Comparison of ENCODE assay signal across 36 mouse cellular contexts in the genomic region with DNA sequence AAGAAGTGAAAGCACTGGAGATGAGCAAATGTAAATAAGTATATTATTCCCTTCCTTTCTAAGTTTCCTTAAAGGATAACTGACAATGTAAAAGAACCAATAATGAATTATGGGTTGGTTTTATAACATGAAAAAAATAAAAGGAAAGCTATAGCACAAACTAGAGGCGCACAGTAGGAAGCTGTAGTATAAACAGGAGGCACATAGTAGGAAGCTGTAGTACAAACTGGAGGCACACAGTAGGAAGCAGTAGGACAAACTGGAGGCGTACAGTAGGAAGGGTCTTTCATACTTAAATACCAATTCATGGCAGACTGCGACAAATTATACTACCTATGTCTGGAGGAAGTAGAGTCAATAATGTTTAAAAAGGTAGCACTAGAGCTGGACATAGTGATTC. TPM values are rescaled to one million over a fixed set of nuclear protein-coding genes. Genes with fewer than 3 reads are reported as not detected.
"Had no signal": no experiment of that assay in that cellular context is flagged by ENCODE, and none has a peak within 500 bp of the region (broad histone marks: within the 10 kb centered on the region; RNA-seq: fewer than 3 reads in every experiment).

No protein-coding gene starts in this region.

- H3K4me2 ChIP-seq: heart, embryonic 11.5 days; heart, embryonic 12.5 days; heart, embryonic 13.5 days; heart, embryonic 15.5 days; hindbrain, embryonic 12.5 days; hindbrain, embryonic 13.5 days; hindbrain, embryonic 14.5 days; hindbrain, embryonic 15.5 days; intestine, embryonic 15.5 days; kidney, embryonic 15.5 days had no signal

- H3K4me1 ChIP-seq: heart, embryonic 12.5 days; hindbrain, embryonic 10.5 days; hindbrain, embryonic 12.5 days; hindbrain, embryonic 13.5 days; hindbrain, embryonic 15.5 days; intestine, embryonic 15.5 days; kidney, embryonic 15.5 days had no signal

- H3K27me3 ChIP-seq: heart, embryonic 12.5 days; heart, embryonic 13.5 days; heart, embryonic 15.5 days; hindbrain, embryonic 12.5 days; hindbrain, embryonic 13.5 days; hindbrain, embryonic 15.5 days; intestine, embryonic 15.5 days; kidney, embryonic 15.5 days had no signal

- H3K27ac ChIP-seq: heart, embryonic 10.5 days; heart, embryonic 13.5 days; heart, embryonic 15.5 days; hindbrain, embryonic 10.5 days; hindbrain, embryonic 12.5 days; hindbrain, embryonic 13.5 days; hindbrain, embryonic 14.5 days; hindbrain, embryonic 15.5 days; hindbrain, postnatal 0 days; intestine, embryonic 15.5 days; kidney, embryonic 15.5 days; kidney, postnatal 0 days; layer of hippocampus, adult 2 months had no signal

- H3K4me3 ChIP-seq: heart, embryonic 10.5 days; heart, embryonic 12.5 days; heart, embryonic 13.5 days; heart, embryonic 15.5 days; hindbrain, embryonic 10.5 days; hindbrain, embryonic 12.5 days; hindbrain, embryonic 13.5 days; hindbrain, embryonic 15.5 days; intestine, embryonic 15.5 days; kidney, embryonic 15.5 days; layer of hippocampus, adult 2 months had no signal

- H3K9me3 ChIP-seq: heart, embryonic 10.5 days; heart, embryonic 12.5 days; heart, embryonic 13.5 days; heart, embryonic 15.5 days; hindbrain, embryonic 12.5 days; hindbrain, embryonic 13.5 days; hindbrain, embryonic 15.5 days; intestine, embryonic 15.5 days; kidney, embryonic 15.5 days had no signal

- ATAC-seq: hindbrain, embryonic 16.5 days; hindbrain, postnatal 0 days; inflammation-experienced regulatory T-cells, adult 6 months; intestine, embryonic 15.5 days; intestine, embryonic 16.5 days; intestine, postnatal 0 days had no signal

- DNase-seq: heart, postnatal 10 days; heart, postnatal 14 days; heart, postnatal 36 days; heart, postnatal 4 days; kidney, adult 11 months; kidney, adult 18-20 months; kidney, adult 2 months; kidney, adult 8-10 months; kidney, adult 9 months; kidney, postnatal 10 days; kidney, postnatal 14 days; kidney, postnatal 25 days; kidney, postnatal 36 days; kidney, postnatal 4 days; layer of hippocampus, adult 9-11 months; layer of hippocampus, postnatal 36 days had no signal

- H3K9ac ChIP-seq: heart, embryonic 12.5 days; heart, embryonic 13.5 days; heart, embryonic 15.5 days; hindbrain, embryonic 12.5 days; hindbrain, embryonic 13.5 days; hindbrain, embryonic 14.5 days; hindbrain, embryonic 15.5 days; intestine, embryonic 15.5 days; kidney, embryonic 15.5 days had no signal

RNA-seq across cellular contexts. Expression of gene Ccdc162, which starts 16.8 kb away (rescaled TPM):
- total RNA-seq: hematopoietic stem cell, adult 5-6 weeks had no signal
